Mouse (Mus musculus) kidney, postnatal 25 days (tissue): ENCODE results near the gene Sycp2.

Experiments
- DNase-seq, 2 experiments: peaks; one replicate each; pipeline ENCODE4 v3.0.0; 2021; ENCODE audit warnings: mixed read lengths in 2 of 2

The Sycp2 gene

GRCm38 (mm10) chr2:178407053-178407815 lies at the start of gene Sycp2:
TSS of gene Sycp2 (minus strand) at chr2:178407685.
- DNase-seq: no peak

GRCm38 (mm10) chr2:178454664-178455516 lies 47.4 kb upstream of the Sycp2 start:
- peak in 1 of 2 experiments; percentile 5 for DNase-seq

GRCm38 (mm10) chr2:178450961-178451360 lies 43.5 kb upstream of the Sycp2 start:
- DNase-seq: no peak

- DNase-seq: no peak
Observed at GRCm38 (mm10) chr2:178450236-178450635, 42.8 kb upstream of the Sycp2 start.

- no peak for DNase-seq
Observed at GRCm38 (mm10) chr2:178449386-178449785, 41.9 kb upstream of the Sycp2 start.

- DNase-seq: no peak
Observed at GRCm38 (mm10) chr2:178437311-178437710, 29.8 kb upstream of the Sycp2 start.

- DNase-seq: no peak
Observed at GRCm38 (mm10) chr2:178433903-178434302, 26.4 kb upstream of the Sycp2 start.

- DNase-seq: no peak
Observed at GRCm38 (mm10) chr2:178433495-178433894, 26.0 kb upstream of the Sycp2 start.

- DNase-seq: no peak
Observed at GRCm38 (mm10) chr2:178430231-178430630, 22.7 kb upstream of the Sycp2 start, which contains the start of gene Cdh26. TSS of gene Cdh26 (plus strand) at chr2:178430531.

GRCm38 (mm10) chr2:178429426-178429825 lies 21.9 kb upstream of the Sycp2 start:
- no peak for DNase-seq

- DNase-seq: no peak
Observed at GRCm38 (mm10) chr2:178428676-178429075, 21.2 kb upstream of the Sycp2 start.

GRCm38 (mm10) chr2:178428183-178428582 lies 20.7 kb upstream of the Sycp2 start:
- DNase-seq: no peak

- no peak for DNase-seq
Observed at GRCm38 (mm10) chr2:178427181-178427580, 19.7 kb upstream of the Sycp2 start.

GRCm38 (mm10) chr2:178426229-178426628 lies 18.7 kb upstream of the Sycp2 start:
- DNase-seq: peak in 1 of 2 experiments; percentile 34

GRCm38 (mm10) chr2:178423223-178423622 lies 15.7 kb upstream of the Sycp2 start:
- DNase-seq: no peak

- DNase-seq: no peak
Observed at GRCm38 (mm10) chr2:178422186-178422585, 14.7 kb upstream of the Sycp2 start.

- no peak for DNase-seq
Observed at GRCm38 (mm10) chr2:178421603-178422002, 14.1 kb upstream of the Sycp2 start.

- no peak for DNase-seq
Observed at GRCm38 (mm10) chr2:178420576-178420975, 13.1 kb upstream of the Sycp2 start.

- no peak for DNase-seq
Observed at GRCm38 (mm10) chr2:178416970-178417369, 9.5 kb upstream of the Sycp2 start.

- no peak for DNase-seq
Observed at GRCm38 (mm10) chr2:178416427-178416826, 8.9 kb upstream of the Sycp2 start.

GRCm38 (mm10) chr2:178415150-178415448 lies 7.6 kb upstream of the Sycp2 start:
- DNase-seq: no peak

- DNase-seq: peak; percentile 64 to 76
Observed at GRCm38 (mm10) chr2:178414261-178415149, 7.0 kb upstream of the Sycp2 start, which contains the start of the genes Ppp1r3d and Fam217b. TSS of gene Ppp1r3d (minus strand) at chr2:178414472. TSS of gene Fam217b (plus strand) at chr2:178414524.
